Mouse (Mus musculus) megakaryocyte, embryonic 14.5 days (primary cell): Measurements from ENCODE around the gene Mff.

ENCODE experiments used
- FLI1 ChIP-seq: IDR thresholded peaks from 2 replicates; pipeline ENCODE4 v1.6.1; 2012; ENCODE audit warnings: low read length, inconsistent platforms, mixed read lengths
- GATA1 ChIP-seq: IDR thresholded peaks from 3 replicates; pipeline ENCODE4 v1.6.1; 2012; ENCODE audit warnings: mixed read lengths, low read length, inconsistent platforms, borderline replicate concordance

GRCm38 (mm10) chr1:82747714-82748452, 23.2 kb downstream of the Mff start:
- TF ChIP-seq GATA1 (no peak), FLI1 (no peak)
